Mouse (Mus musculus) brain, embryonic 14.5 days (tissue): ENCODE data around the gene Snx27.

Experiments used
- CTCF ChIP-seq: fragments of 200-500 bp; IDR thresholded peaks from 2 replicates; pipeline ENCODE4 v1.5.1; 2012; ENCODE audit warnings: inconsistent platforms, mild to moderate bottlenecking, moderate library complexity, borderline replicate concordance; ENCODE audit not compliant: insufficient read depth, insufficient read length; ENCODE audit errors: extremely low read depth
- POLR2A ChIP-seq: fragments of 200-500 bp; IDR thresholded peaks from 2 replicates; pipeline ENCODE4 v1.6.1; 2012; ENCODE audit warnings: mild to moderate bottlenecking, inconsistent platforms, borderline replicate concordance; ENCODE audit not compliant: poor library complexity, insufficient read depth, insufficient read length, severe bottlenecking; ENCODE audit errors: extremely low read depth

DNA sequence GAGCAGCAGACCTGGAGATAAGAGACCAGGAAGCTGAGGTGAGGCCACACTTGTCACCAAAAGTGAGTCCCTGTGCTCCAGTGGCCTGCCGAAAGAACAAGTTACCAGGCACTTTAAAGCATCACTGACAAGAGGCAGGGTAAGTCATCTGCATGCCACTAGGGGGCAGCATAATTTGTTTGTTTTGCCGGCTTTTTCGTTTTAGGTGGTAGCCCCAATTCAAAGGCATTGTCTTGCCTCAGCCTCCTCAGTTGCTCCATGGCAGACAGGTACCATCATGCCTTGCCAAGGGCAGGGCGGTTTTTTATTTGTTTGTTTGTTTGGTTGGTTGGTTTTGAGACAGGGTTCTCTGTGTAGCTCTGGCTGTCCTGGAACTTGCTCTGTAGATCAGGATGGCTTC, 34.2 kb upstream of the Snx27 start:
- TF ChIP-seq CTCF (peak; percentile 54; the same call in 1 of the 2 replicates), POLR2A (no peak)
